Mouse (Mus musculus) embryonic facial prominence, embryonic 12.5 days (tissue): ENCODE measurements around the gene Pts. TPM values are rescaled to one million over a fixed set of nuclear protein-coding genes. Genes with fewer than 3 reads are reported as not detected.

Source experiments
- ATAC-seq: fragments of 200-750 bp; cut with Nextera tagmentation; 2 replicates; pipeline ENCODE4 v1.8.0; 2017; ENCODE audit not compliant: insufficient number of reproducible peaks, insufficient read depth, low FRiP score, low TSS enrichment
- H3K27ac ChIP-seq: fragments of 300-500 bp; sonication (generic); 2 replicates; pipeline ENCODE4 v1.5.1; 2016; ENCODE audit warnings: mild to moderate bottlenecking
- H3K27me3 ChIP-seq: fragments of 300-500 bp; sonication (generic); 2 replicates; pipeline ENCODE4 v1.6.1; 2016; ENCODE audit warnings: mild to moderate bottlenecking, moderate library complexity
- H3K36me3 ChIP-seq: fragments of 300-500 bp; sonication (generic); 2 replicates; pipeline ENCODE4 v1.6.1; 2016; ENCODE audit warnings: mild to moderate bottlenecking
- H3K4me1 ChIP-seq: fragments of 300-500 bp; sonication (generic); 2 replicates; pipeline ENCODE4 v1.6.1; 2016
- H3K4me2 ChIP-seq: fragments of 300-500 bp; sonication (generic); replicated peaks from 2 replicates; pipeline ENCODE4 v1.6.1; 2016; ENCODE audit warnings: mild to moderate bottlenecking, moderate library complexity
- H3K4me3 ChIP-seq: fragments of 300-500 bp; sonication (generic); 2 replicates; pipeline ENCODE4 v1.5.1; 2016; ENCODE audit warnings: mild to moderate bottlenecking
- H3K9ac ChIP-seq: fragments of 300-500 bp; sonication (generic); 2 replicates; pipeline ENCODE4 v1.6.1; 2016; ENCODE audit warnings: mild to moderate bottlenecking, moderate library complexity
- H3K9me3 ChIP-seq: fragments of 300-500 bp; sonication (generic); 2 replicates; pipeline ENCODE4 v1.6.1; 2016; ENCODE audit warnings: mild to moderate bottlenecking, moderate library complexity
- WGBS: fragments of 180-500 bp; shearing (Covaris S2); methylation state at CpG from one replicate; pipeline ENCODE4 v1.1.7; 2016; 5-methylcytosine and 5-hydroxymethylcytosine counted together
- polyA plus RNA-seq: library from polyadenylated mRNA; unstranded; fragments of >200 nt; fragmentation: Nextera tagmentation; extraction: Ambion mirVana; gene quantifications from 2 replicates; pipeline ENCODE4 v1.2.1, GENCODE M21; 2016

The Pts gene
- polyA plus RNA-seq, 1 experiment from 2014 or later = 73.6 TPM

- H3K9ac ChIP-seq = no peak overlapping the region
- H3K4me1 ChIP-seq = peaks cover 8% of the 10 kb centered on the region; the same call in 1 of the 2 replicates
- 69% methylated on average over 2 of the region's 2 CpGs for WGBS
- H3K9me3 ChIP-seq = no peaks in the 10 kb centered on the region
- no peak overlapping the region for H3K27ac ChIP-seq
- ATAC-seq = no peak
- H3K4me2 ChIP-seq = no peak overlapping the region
- H3K27me3 ChIP-seq = no peaks in the 10 kb centered on the region
- no peak overlapping the region for H3K4me3 ChIP-seq
- H3K36me3 ChIP-seq = no peaks in the 10 kb centered on the region
Measured at GRCm38 (mm10) chr9:50553547-50553946, 25.0 kb upstream of the Pts start.

GRCm38 (mm10) chr9:50552206-50552605 is 23.7 kb upstream of the Pts start:
- Histone ChIP-seq H3K9ac (no peak overlapping the region), H3K4me3 (no peak overlapping the region), H3K27me3 (no peaks in the 10 kb centered on the region), H3K4me1 (peaks cover 8% of the 10 kb centered on the region; the same call in 1 of the 2 replicates), H3K27ac (no peak overlapping the region), H3K9me3 (no peaks in the 10 kb centered on the region), H3K4me2 (no peak overlapping the region), H3K36me3 (no peaks in the 10 kb centered on the region)
- WGBS = 78% methylated on average over 5 of the region's 5 CpGs
- ATAC-seq = no peak

GRCm38 (mm10) chr9:50548936-50549335 is 20.4 kb upstream of the Pts start:
- H3K36me3 ChIP-seq = no peaks in the 10 kb centered on the region
- 77% methylated on average over 4 of the region's 4 CpGs for WGBS
- H3K9me3 ChIP-seq = no peaks in the 10 kb centered on the region
- H3K4me2 ChIP-seq = no peak overlapping the region
- ATAC-seq = no peak
- H3K27me3 ChIP-seq = no peaks in the 10 kb centered on the region
- H3K9ac ChIP-seq = no peak overlapping the region
- no peak overlapping the region for H3K27ac ChIP-seq
- no peaks in the 10 kb centered on the region for H3K4me1 ChIP-seq
- no peak overlapping the region for H3K4me3 ChIP-seq

GRCm38 (mm10) chr9:50547859-50548478 is 19.4 kb upstream of the Pts start:
- no peaks in the 10 kb centered on the region for H3K27me3 ChIP-seq
- no peak overlapping the region for H3K4me2 ChIP-seq
- no peak overlapping the region for H3K9ac ChIP-seq
- H3K4me3 ChIP-seq = no peak overlapping the region
- no peak for ATAC-seq
- H3K4me1 ChIP-seq = no peaks in the 10 kb centered on the region
- H3K36me3 ChIP-seq = no peaks in the 10 kb centered on the region
- H3K9me3 ChIP-seq = no peaks in the 10 kb centered on the region
- no peak overlapping the region for H3K27ac ChIP-seq
- 51% methylated on average over 5 of the region's 5 CpGs for whole genome bisulfite sequencing

- H3K4me1 ChIP-seq = no peaks in the 10 kb centered on the region
- H3K27me3 ChIP-seq = no peaks in the 10 kb centered on the region
- 73% methylated on average over 9 of the region's 9 CpGs for WGBS
- H3K27ac ChIP-seq = no peak overlapping the region
- no peak overlapping the region for H3K9ac ChIP-seq
- no peak for ATAC-seq
- no peaks in the 10 kb centered on the region for H3K9me3 ChIP-seq
- no peak overlapping the region for H3K4me2 ChIP-seq
- H3K4me3 ChIP-seq = no peak overlapping the region
- H3K36me3 ChIP-seq = no peaks in the 10 kb centered on the region
Measured at GRCm38 (mm10) chr9:50542401-50542800, 13.9 kb upstream of the Pts start.

GRCm38 (mm10) chr9:50540170-50540569 is 11.6 kb upstream of the Pts start:
- 72% methylated on average over 7 of the region's 7 CpGs for WGBS
- H3K27ac ChIP-seq = no peak overlapping the region
- no peaks in the 10 kb centered on the region for H3K27me3 ChIP-seq
- no peak overlapping the region for H3K4me3 ChIP-seq
- H3K9me3 ChIP-seq = no peaks in the 10 kb centered on the region
- no peak for ATAC-seq
- H3K36me3 ChIP-seq = no peaks in the 10 kb centered on the region
- H3K9ac ChIP-seq = no peak overlapping the region
- no peak overlapping the region for H3K4me2 ChIP-seq
- H3K4me1 ChIP-seq = no peaks in the 10 kb centered on the region

GRCm38 (mm10) chr9:50537295-50537694 is 8.8 kb upstream of the Pts start:
- H3K36me3 ChIP-seq = no peaks in the 10 kb centered on the region
- ATAC-seq = no peak
- no peak overlapping the region for H3K4me2 ChIP-seq
- 58% methylated on average over 4 of the region's 4 CpGs for WGBS
- H3K27ac ChIP-seq = no peak overlapping the region
- H3K9me3 ChIP-seq = no peaks in the 10 kb centered on the region
- no peak overlapping the region for H3K9ac ChIP-seq
- H3K4me1 ChIP-seq = no peaks in the 10 kb centered on the region
- H3K4me3 ChIP-seq = no peak overlapping the region
- no peaks in the 10 kb centered on the region for H3K27me3 ChIP-seq

GRCm38 (mm10) chr9:50536603-50537135 is 8.1 kb upstream of the Pts start:
- WGBS = 77% methylated on average over 7 of the region's 7 CpGs
- Histone ChIP-seq H3K9ac (no peak overlapping the region), H3K4me3 (no peak overlapping the region), H3K27ac (no peak overlapping the region), H3K27me3 (no peaks in the 10 kb centered on the region), H3K4me1 (no peaks in the 10 kb centered on the region), H3K9me3 (no peaks in the 10 kb centered on the region), H3K36me3 (no peaks in the 10 kb centered on the region), H3K4me2 (no peak overlapping the region)
- ATAC-seq = no peak

GRCm38 (mm10) chr9:50535930-50536329 is 7.4 kb upstream of the Pts start:
- no peak for ATAC-seq
- 82% methylated on average over 5 of the region's 5 CpGs for WGBS
- Histone ChIP-seq H3K4me3 (no peak overlapping the region), H3K4me2 (no peak overlapping the region), H3K4me1 (no peaks in the 10 kb centered on the region), H3K9ac (no peak overlapping the region), H3K27ac (no peak overlapping the region), H3K27me3 (no peaks in the 10 kb centered on the region), H3K9me3 (no peaks in the 10 kb centered on the region), H3K36me3 (no peaks in the 10 kb centered on the region)

- Histone ChIP-seq H3K36me3 (no peaks in the 10 kb centered on the region), H3K4me1 (no peaks in the 10 kb centered on the region), H3K9ac (no peak overlapping the region), H3K9me3 (no peaks in the 10 kb centered on the region), H3K27ac (no peak overlapping the region), H3K4me3 (no peak overlapping the region), H3K27me3 (no peaks in the 10 kb centered on the region), H3K4me2 (no peak overlapping the region)
- no peak for ATAC-seq
- WGBS = 77% methylated on average over 3 of the region's 3 CpGs
Measured at GRCm38 (mm10) chr9:50533791-50534190, 5.3 kb upstream of the Pts start.

- no peak overlapping the region for H3K9ac ChIP-seq
- H3K4me1 ChIP-seq = no peaks in the 10 kb centered on the region
Measured at GRCm38 (mm10) chr9:50533328-50533727, 4.8 kb upstream of the Pts start.

GRCm38 (mm10) chr9:50530890-50531289 is 2.4 kb upstream of the Pts start:
- Histone ChIP-seq H3K9me3 (no peaks in the 10 kb centered on the region), H3K9ac (no peak overlapping the region), H3K27me3 (no peaks in the 10 kb centered on the region), H3K36me3 (no peaks in the 10 kb centered on the region), H3K4me2 (no peak overlapping the region), H3K4me3 (no peak overlapping the region), H3K27ac (no peak overlapping the region), H3K4me1 (peaks cover 4% of the 10 kb centered on the region)
- WGBS = 26% methylated on average over 2 of the region's 2 CpGs
- ATAC-seq = no peak

More at GRCm38 (mm10) chr9:50533328-50533727, 4.8 kb upstream of the Pts start:
- 81% methylated on average over 11 of the region's 11 CpGs for WGBS
- Histone ChIP-seq H3K27me3 (no peaks in the 10 kb centered on the region), H3K4me3 (no peak overlapping the region), H3K4me2 (no peak overlapping the region), H3K36me3 (no peaks in the 10 kb centered on the region), H3K9me3 (no peaks in the 10 kb centered on the region), H3K27ac (no peak overlapping the region)
- no peak for ATAC-seq
